Mouse (Mus musculus): ENCODE measurements around the gene Exoc7.

DNA sequence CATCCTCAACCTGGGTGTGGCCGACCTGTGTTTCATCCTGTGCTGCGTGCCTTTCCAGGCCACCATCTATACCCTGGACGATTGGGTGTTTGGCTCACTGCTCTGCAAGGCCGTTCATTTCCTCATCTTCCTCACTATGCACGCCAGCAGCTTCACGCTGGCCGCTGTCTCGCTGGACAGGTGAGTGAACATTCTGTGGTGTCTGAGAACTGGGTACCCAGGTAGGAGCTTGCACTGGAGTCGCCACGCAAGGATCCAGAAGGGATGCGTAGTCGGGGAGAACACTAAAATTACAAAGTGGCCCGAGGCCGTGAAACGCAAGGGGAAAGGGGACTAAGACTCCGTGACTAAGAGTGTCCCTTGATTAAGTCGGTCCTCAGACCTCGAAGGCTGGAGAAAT is 25.4 kb downstream of the Exoc7 start:
- TF ChIP-seq CTCF (IDR thresholded peaks at IDR 0.05; ENCODE audit: low read depth, low read length), result no peak
- TF ChIP-seq GATA1 (IDR thresholded peaks at IDR 0.05; ENCODE audit: borderline replicate concordance, low read length), result no peak
- TF ChIP-seq TAL1 (conservative IDR thresholded peaks at IDR 0.05; ENCODE audit: low read depth, low read length), result no peak
- TF ChIP-seq POLR2AphosphoS5 (IDR thresholded peaks at IDR 0.05; ENCODE audit: insufficient replicate concordance, low read depth, low read length), result no peak
- TF ChIP-seq GATA2 (IDR thresholded peaks at IDR 0.05; ENCODE audit: borderline replicate concordance, low read depth, low read length), result no peak
